Mouse (Mus musculus) bone marrow, adult 2 months (tissue): ENCODE data around the gene Tcea2.

Experiments
- CTCF ChIP-seq: fragments of 200-500 bp; IDR thresholded peaks from 2 replicates; pipeline ENCODE4 v1.5.1; 2011; ENCODE audit warnings: low read length, control low read depth; ENCODE audit not compliant: control insufficient read depth, insufficient read depth
- POLR2A ChIP-seq: fragments of 200-500 bp; IDR thresholded peaks from 2 replicates; pipeline ENCODE4 v1.6.1; 2011; ENCODE audit warnings: low read depth, mild to moderate bottlenecking, control low read depth, low read length, borderline replicate concordance; ENCODE audit not compliant: control insufficient read depth

GRCm38 (mm10) chr2:181687586-181687985, 7.5 kb downstream of the Tcea2 start:
- TF ChIP-seq CTCF (no peak), POLR2A (no peak)
